Mouse (Mus musculus) bone marrow macrophage, adult 2 months (primary cell): ENCODE measurements around the gene Gm13030. TPM values are rescaled to one million over a fixed set of nuclear protein-coding genes. Genes with fewer than 3 reads are reported as not detected.

Source experiments
- H3K27ac ChIP-seq: 2 replicates; pipeline ENCODE4 v1.5.1; 2012; ENCODE audit warnings: low read depth, low read length; ENCODE audit not compliant: insufficient read depth
- H3K4me1 ChIP-seq: 2 replicates; pipeline ENCODE4 v1.6.1; 2012; ENCODE audit warnings: low read length; ENCODE audit not compliant: control insufficient read depth, insufficient read depth
- H3K4me3 ChIP-seq: 2 replicates; pipeline ENCODE4 v1.5.1; 2012; ENCODE audit warnings: mild to moderate bottlenecking, low read length, moderate library complexity; ENCODE audit not compliant: insufficient read depth
- CTCF ChIP-seq: IDR thresholded peaks from 2 replicates; pipeline ENCODE4 v1.5.1; 2012; ENCODE audit warnings: low read depth, mild to moderate bottlenecking, low read length, moderate library complexity
- POLR2A ChIP-seq: IDR thresholded peaks from 2 replicates; pipeline ENCODE4 v1.6.1; 2012; ENCODE audit warnings: mild to moderate bottlenecking, low read depth, low read length, borderline replicate concordance
- polyA plus RNA-seq: library from polyadenylated mRNA; stranded (reverse); fragments of >200 nt; gene quantifications from 2 replicates; pipeline ENCODE4 v1.2.4, GENCODE M21; 2012; ENCODE audit not compliant: missing spikeins, insufficient read depth, insufficient read length

Gene Gm13030
- polyA plus RNA-seq, 1 experiment = not detected

DNA sequence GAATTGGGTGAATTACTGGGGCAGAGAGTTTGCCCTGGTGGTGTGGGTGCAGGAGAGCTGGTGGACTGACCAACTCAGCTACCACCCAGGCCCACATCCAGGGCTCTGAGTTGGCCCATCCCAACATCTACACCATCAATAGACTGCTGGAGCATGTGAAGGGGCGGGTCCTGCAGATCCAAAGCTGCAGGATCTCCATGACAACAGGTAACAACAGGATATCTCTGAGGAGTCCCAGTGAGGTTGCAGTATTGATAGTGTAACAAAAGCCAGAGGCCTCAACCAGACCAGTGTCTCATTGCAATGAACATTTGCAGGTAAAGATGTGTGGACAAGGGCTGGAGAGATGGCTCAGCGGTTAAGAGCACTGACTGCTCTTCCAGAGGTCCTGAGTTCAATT lies 52.7 kb downstream of the Gm13030 start:
- TF ChIP-seq POLR2A (no peak), CTCF (no peak)
- H3K4me1 ChIP-seq = no peaks in the 10 kb centered on the region

More for the DNA sequence above, 52.7 kb downstream of the Gm13030 start:
- Histone ChIP-seq H3K4me3 (no peak overlapping the region), H3K27ac (no peak overlapping the region)

Other genes with a start within 250 kb of the Gm13030 start
- not detected in 2 replicates for gene Vwa5b1, start 238.1 kb downstream of the Gm13030 start, polyA plus RNA-seq
- not detected in 2 replicates for gene Pla2g2c, start 149.2 kb downstream of the Gm13030 start, polyA plus RNA-seq
- gene Ubxn10, start 136.8 kb downstream of the Gm13030 start, polyA plus RNA-seq = not detected in 2 replicates
- not detected in 2 replicates for gene Pla2g2f, start 116.3 kb downstream of the Gm13030 start, polyA plus RNA-seq
- gene Pla2g2d, start 98.2 kb downstream of the Gm13030 start, polyA plus RNA-seq = not detected in 2 replicates
- not detected in 2 replicates for gene Pla2g5, start 10.5 kb downstream of the Gm13030 start, polyA plus RNA-seq
- 0.96 TPM in 1 of 2 replicates, not detected in the other for gene Pla2g2e, start 4.0 kb upstream of the Gm13030 start, polyA plus RNA-seq
- gene Otud3, start 40.0 kb upstream of the Gm13030 start, polyA plus RNA-seq = 4.8 and 8.0 TPM in 2 replicates
- not detected in 2 replicates for gene Rnf186, start 93.1 kb upstream of the Gm13030 start, polyA plus RNA-seq
- gene Tmco4, start 98.9 kb upstream of the Gm13030 start, polyA plus RNA-seq = 5.4 and 6.5 TPM in 2 replicates
- not detected in 2 replicates for gene Htr6, start 201.6 kb upstream of the Gm13030 start, polyA plus RNA-seq
- gene Nbl1, start 219.0 kb upstream of the Gm13030 start, polyA plus RNA-seq = 0.45 TPM in 1 of 2 replicates, not detected in the other